Mouse (Mus musculus): Measurements from ENCODE around the gene Arhgap27. TPM values are rescaled to one million over a fixed set of nuclear protein-coding genes. Genes with fewer than 3 reads are reported as not detected.

The Arhgap27 gene
- polyA plus RNA-seq, 1 experiment from 2014 or later: 16.4 TPM

DNA sequence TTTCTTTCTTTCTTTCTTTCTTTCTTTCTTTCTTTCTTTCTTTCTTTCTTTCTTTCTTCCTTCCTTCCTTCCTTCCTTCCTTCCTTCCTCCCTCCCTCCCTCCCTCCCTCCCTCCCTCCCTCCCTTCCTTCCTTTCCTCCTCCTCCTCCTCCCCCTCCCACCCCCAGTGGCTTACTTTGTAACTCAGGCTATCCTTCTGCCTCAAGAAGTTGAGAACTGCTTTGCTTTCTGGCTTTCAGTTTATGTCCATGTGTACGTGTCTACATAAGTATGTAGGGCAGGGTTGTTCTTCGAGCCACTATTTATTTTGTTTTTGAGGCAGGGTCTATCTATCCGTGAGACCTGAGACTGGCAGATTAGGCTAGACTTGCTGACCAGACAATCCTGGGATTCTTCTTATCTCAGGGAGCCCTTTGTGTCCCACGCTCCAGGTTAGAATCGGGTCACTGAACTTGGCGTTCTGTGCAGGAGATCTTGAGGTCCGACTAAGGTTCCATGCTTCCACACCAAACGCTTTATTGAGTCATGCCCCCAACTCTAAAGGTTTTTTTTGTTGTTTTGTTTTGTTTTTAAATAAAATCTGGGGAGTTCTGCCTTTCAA is 50.7 kb downstream of the Arhgap27 start:
- Histone ChIP-seq H3K4me3 (ENCODE audit: low read depth, low read length) (no peak overlapping the region), H3K36me3 (ENCODE audit: control insufficient read depth, insufficient read depth, low read length) (no peaks in the 10 kb centered on the region), H3K9me3 (ENCODE audit: control insufficient read depth, low read depth, low read length) (no peaks in the 10 kb centered on the region), H3K27ac (ENCODE audit: low read length) (no peak overlapping the region), H3K4me1 (ENCODE audit: control insufficient read depth, insufficient read depth, low read length) (no peaks in the 10 kb centered on the region), H3K4me2 (replicated peaks; ENCODE audit: low read depth, low read length) (no peak overlapping the region), H3K27me3 (ENCODE audit: control insufficient read depth, insufficient read depth, low read length) (no peaks in the 10 kb centered on the region), H3K9ac (replicated peaks; ENCODE audit: low read depth, low read length) (no peak overlapping the region)
- 59% methylated on average over 8 of the region's 8 CpGs for WGBS
- no peak for ATAC-seq (ENCODE audit: insufficient number of reproducible peaks, insufficient read depth, low FRiP score, low read depth)

GRCm38 (mm10) chr11:103311960-103312611 is 51.4 kb downstream of the Arhgap27 start:
- Histone ChIP-seq H3K9me3 (ENCODE audit: control insufficient read depth, low read depth, low read length) (no peaks in the 10 kb centered on the region), H3K36me3 (ENCODE audit: control insufficient read depth, insufficient read depth, low read length) (no peaks in the 10 kb centered on the region), H3K4me2 (replicated peaks; ENCODE audit: low read depth, low read length) (peak overlapping the region; percentile 68), H3K27ac (ENCODE audit: low read length) (0 out of 2 replicates have a peak overlapping the region, but pooled peaks have one; percentile 39), H3K4me1 (ENCODE audit: control insufficient read depth, insufficient read depth, low read length) (no peaks in the 10 kb centered on the region), H3K9ac (replicated peaks; ENCODE audit: low read depth, low read length) (0 out of 2 replicates have a peak overlapping the region, but pooled peaks have one; percentile 8), H3K4me3 (ENCODE audit: low read depth, low read length) (peak overlapping the region; percentile 15), H3K27me3 (ENCODE audit: control insufficient read depth, insufficient read depth, low read length) (no peaks in the 10 kb centered on the region)
- 2% methylated on average over 30 of the region's 30 CpGs for WGBS
- ATAC-seq (ENCODE audit: insufficient number of reproducible peaks, insufficient read depth, low FRiP score, low read depth): peak; percentile 67; the same call in 1 of the 2 replicates

- Histone ChIP-seq H3K9ac (replicated peaks; ENCODE audit: low read depth, low read length) (no peak overlapping the region), H3K4me3 (ENCODE audit: low read depth, low read length) (no peak overlapping the region), H3K4me1 (ENCODE audit: control insufficient read depth, insufficient read depth, low read length) (no peaks in the 10 kb centered on the region), H3K9me3 (ENCODE audit: control insufficient read depth, low read depth, low read length) (no peaks in the 10 kb centered on the region), H3K27ac (ENCODE audit: low read length) (no peak overlapping the region), H3K4me2 (replicated peaks; ENCODE audit: low read depth, low read length) (no peak overlapping the region), H3K36me3 (ENCODE audit: control insufficient read depth, insufficient read depth, low read length) (no peaks in the 10 kb centered on the region), H3K27me3 (ENCODE audit: control insufficient read depth, insufficient read depth, low read length) (no peaks in the 10 kb centered on the region)
- WGBS: 65% methylated on average over 10 of the region's 10 CpGs
- ATAC-seq (ENCODE audit: insufficient number of reproducible peaks, insufficient read depth, low FRiP score, low read depth): no peak
These were observed 53.4 kb downstream of the Arhgap27 start for GRCm38 (mm10) chr11:103309956-103310574.

- Histone ChIP-seq H3K4me1 (ENCODE audit: control insufficient read depth, insufficient read depth, low read length) (no peaks in the 10 kb centered on the region), H3K36me3 (ENCODE audit: control insufficient read depth, insufficient read depth, low read length) (no peaks in the 10 kb centered on the region), H3K27ac (ENCODE audit: low read length) (no peak overlapping the region), H3K9ac (replicated peaks; ENCODE audit: low read depth, low read length) (no peak overlapping the region), H3K9me3 (ENCODE audit: control insufficient read depth, low read depth, low read length) (no peaks in the 10 kb centered on the region), H3K27me3 (ENCODE audit: control insufficient read depth, insufficient read depth, low read length) (no peaks in the 10 kb centered on the region), H3K4me3 (ENCODE audit: low read depth, low read length) (no peak overlapping the region), H3K4me2 (replicated peaks; ENCODE audit: low read depth, low read length) (no peak overlapping the region)
- WGBS: 53% methylated on average over 8 of the region's 8 CpGs
- no peak for ATAC-seq (ENCODE audit: insufficient number of reproducible peaks, insufficient read depth, low FRiP score, low read depth)
These were observed 55.6 kb downstream of the Arhgap27 start for GRCm38 (mm10) chr11:103307910-103308309.

GRCm38 (mm10) chr11:103304525-103304924 is 59.0 kb downstream of the Arhgap27 start:
- no peak overlapping the region for H3K9ac ChIP-seq (replicated peaks; ENCODE audit: low read depth, low read length)
- no peaks in the 10 kb centered on the region for H3K36me3 ChIP-seq (ENCODE audit: control insufficient read depth, insufficient read depth, low read length)
- ATAC-seq (ENCODE audit: insufficient number of reproducible peaks, insufficient read depth, low FRiP score, low read depth): no peak
- H3K4me2 ChIP-seq (replicated peaks; ENCODE audit: low read depth, low read length): no peak overlapping the region
- H3K4me3 ChIP-seq (ENCODE audit: low read depth, low read length): no peak overlapping the region
- H3K9me3 ChIP-seq (ENCODE audit: control insufficient read depth, low read depth, low read length): no peaks in the 10 kb centered on the region
- no peaks in the 10 kb centered on the region for H3K27me3 ChIP-seq (ENCODE audit: control insufficient read depth, insufficient read depth, low read length)
- no peaks in the 10 kb centered on the region for H3K4me1 ChIP-seq (ENCODE audit: control insufficient read depth, insufficient read depth, low read length)
- WGBS: 77% methylated on average over 9 of the region's 9 CpGs
- no peak overlapping the region for H3K27ac ChIP-seq (ENCODE audit: low read length)

DNA sequence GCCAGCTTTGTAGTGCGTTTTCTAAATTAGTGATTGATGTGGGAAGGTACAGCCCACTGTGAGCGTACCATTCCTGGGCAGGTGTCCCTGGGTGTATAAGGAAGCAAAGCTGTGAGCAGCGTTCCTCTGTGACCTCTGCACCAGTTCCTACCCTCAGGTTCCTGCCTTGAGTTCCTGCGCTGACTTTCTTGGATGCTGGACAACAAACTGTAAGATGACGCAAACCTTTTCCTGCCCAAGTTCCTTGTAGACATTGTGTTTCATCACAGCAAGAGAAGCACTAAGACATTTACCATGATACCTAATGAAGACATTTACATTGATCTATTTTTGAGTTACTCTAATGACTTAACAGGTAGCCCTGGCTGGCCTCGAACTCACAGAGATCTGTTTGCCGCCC is 68.7 kb downstream of the Arhgap27 start:
- no peak overlapping the region for H3K4me3 ChIP-seq (ENCODE audit: low read depth, low read length)
- WGBS: 93% methylated on average over 7 of the region's 7 CpGs

DNA sequence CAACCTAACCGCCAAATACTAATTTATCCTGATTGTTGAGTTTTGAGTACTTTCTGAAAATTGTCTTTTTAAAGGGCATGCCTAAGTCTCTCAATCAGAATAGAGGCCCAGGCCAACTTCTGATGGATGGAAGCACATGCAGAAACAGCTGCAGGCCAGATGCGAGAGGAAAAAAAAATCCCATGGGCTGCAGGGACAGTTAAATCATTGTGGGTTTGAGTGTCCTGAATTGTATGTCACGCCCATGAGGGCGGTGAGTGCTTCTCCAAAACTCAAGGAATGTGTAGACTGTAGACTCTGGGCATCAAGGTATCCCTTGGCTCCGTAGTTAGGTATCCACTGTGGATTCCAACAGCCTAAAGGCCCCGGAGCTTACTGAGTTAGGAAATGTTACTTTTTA is 69.4 kb downstream of the Arhgap27 start:
- H3K4me2 ChIP-seq (replicated peaks; ENCODE audit: low read depth, low read length): no peak overlapping the region
- no peak for ATAC-seq (ENCODE audit: insufficient number of reproducible peaks, insufficient read depth, low FRiP score, low read depth)

More for the DNA sequence above, 68.7 kb downstream of the Arhgap27 start:
- no peak overlapping the region for H3K4me2 ChIP-seq (replicated peaks; ENCODE audit: low read depth, low read length)
- H3K9me3 ChIP-seq (ENCODE audit: control insufficient read depth, low read depth, low read length): no peaks in the 10 kb centered on the region
- ATAC-seq (ENCODE audit: insufficient number of reproducible peaks, insufficient read depth, low FRiP score, low read depth): no peak
- 0 out of 2 replicates have a peak, but pooled peaks cover 3% of the 10 kb centered on the region for H3K4me1 ChIP-seq (ENCODE audit: control insufficient read depth, insufficient read depth, low read length)
- no peaks in the 10 kb centered on the region for H3K27me3 ChIP-seq (ENCODE audit: control insufficient read depth, insufficient read depth, low read length)
- no peak overlapping the region for H3K9ac ChIP-seq (replicated peaks; ENCODE audit: low read depth, low read length)
- no peak overlapping the region for H3K27ac ChIP-seq (ENCODE audit: low read length)
- no peaks in the 10 kb centered on the region for H3K36me3 ChIP-seq (ENCODE audit: control insufficient read depth, insufficient read depth, low read length)

DNA sequence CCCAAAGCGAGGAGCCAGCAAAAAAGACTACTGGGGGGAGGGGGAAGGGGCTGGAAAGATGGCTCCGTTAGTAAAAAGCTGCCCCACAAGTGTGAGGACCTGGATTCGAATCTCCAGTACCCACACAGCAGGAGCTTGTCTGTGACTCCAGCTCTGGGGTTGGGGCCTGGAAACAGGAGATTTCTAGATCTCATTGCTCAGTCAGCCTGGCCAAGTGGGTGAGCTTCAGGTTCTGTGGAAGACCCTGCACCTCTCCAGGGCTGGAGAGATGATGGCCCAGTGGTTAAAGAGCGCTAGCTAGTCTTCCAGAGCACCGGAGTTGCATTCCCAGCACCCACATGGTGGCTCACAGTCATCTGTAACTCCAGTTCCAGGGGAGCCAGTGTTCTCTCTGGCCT is 70.6 kb downstream of the Arhgap27 start:
- Histone ChIP-seq H3K27me3 (ENCODE audit: control insufficient read depth, insufficient read depth, low read length) (no peaks in the 10 kb centered on the region), H3K4me1 (ENCODE audit: control insufficient read depth, insufficient read depth, low read length) (0 out of 2 replicates have a peak, but pooled peaks cover 3% of the 10 kb centered on the region), H3K9ac (replicated peaks; ENCODE audit: low read depth, low read length) (no peak overlapping the region), H3K27ac (ENCODE audit: low read length) (no peak overlapping the region), H3K4me2 (replicated peaks; ENCODE audit: low read depth, low read length) (no peak overlapping the region), H3K4me3 (ENCODE audit: low read depth, low read length) (no peak overlapping the region), H3K9me3 (ENCODE audit: control insufficient read depth, low read depth, low read length) (no peaks in the 10 kb centered on the region), H3K36me3 (ENCODE audit: control insufficient read depth, insufficient read depth, low read length) (no peaks in the 10 kb centered on the region)
- 74% methylated on average over 5 of the region's 5 CpGs for WGBS
- ATAC-seq (ENCODE audit: insufficient number of reproducible peaks, insufficient read depth, low FRiP score, low read depth): no peak

More for the DNA sequence above, 69.4 kb downstream of the Arhgap27 start:
- WGBS: 78% methylated on average over 6 of the region's 6 CpGs
- H3K9me3 ChIP-seq (ENCODE audit: control insufficient read depth, low read depth, low read length): no peaks in the 10 kb centered on the region
- no peak overlapping the region for H3K9ac ChIP-seq (replicated peaks; ENCODE audit: low read depth, low read length)
- H3K36me3 ChIP-seq (ENCODE audit: control insufficient read depth, insufficient read depth, low read length): no peaks in the 10 kb centered on the region
- H3K4me1 ChIP-seq (ENCODE audit: control insufficient read depth, insufficient read depth, low read length): 0 out of 2 replicates have a peak, but pooled peaks cover 3% of the 10 kb centered on the region
- no peak overlapping the region for H3K4me3 ChIP-seq (ENCODE audit: low read depth, low read length)
- no peak overlapping the region for H3K27ac ChIP-seq (ENCODE audit: low read length)
- H3K27me3 ChIP-seq (ENCODE audit: control insufficient read depth, insufficient read depth, low read length): no peaks in the 10 kb centered on the region

Measured in stomach, embryonic 14.5 days (tissue).